Mouse (Mus musculus): ENCODE measurements around the gene Rab7.

Gene Rab7

GRCm38 (mm10) chr6:88044577-88045405 is at the start of gene Rab7:
Rab7 (minus strand) TSS chr6:88045270.
- peak; percentile 90 for DNase-seq

- no peak for DNase-seq
Observed at GRCm38 (mm10) chr6:88088971-88089370, 43.9 kb upstream of the Rab7 start.

GRCm38 (mm10) chr6:88084278-88085151 is 39.4 kb upstream of the Rab7 start, which contains the start of gene Rpn1:
Rpn1 (plus strand) TSS chr6:88084482.
- peak; percentile 98 for DNase-seq

GRCm38 (mm10) chr6:88083672-88084071 is 38.6 kb upstream of the Rab7 start:
- DNase-seq = no peak

- no peak for DNase-seq
Observed at GRCm38 (mm10) chr6:88083095-88083494, 38.0 kb upstream of the Rab7 start.

GRCm38 (mm10) chr6:88075960-88076517 is 31.0 kb upstream of the Rab7 start:
- no peak for DNase-seq

- DNase-seq = peak; percentile 93
Observed at GRCm38 (mm10) chr6:88074752-88075554, 29.9 kb upstream of the Rab7 start.

- no peak for DNase-seq
Observed at GRCm38 (mm10) chr6:88071216-88071615, 26.1 kb upstream of the Rab7 start.

- no peak for DNase-seq
Observed at GRCm38 (mm10) chr6:88070468-88070867, 25.4 kb upstream of the Rab7 start.

- DNase-seq = no peak
Observed at GRCm38 (mm10) chr6:88068739-88069138, 23.7 kb upstream of the Rab7 start.

GRCm38 (mm10) chr6:88067722-88068121 is 22.7 kb upstream of the Rab7 start:
- DNase-seq = no peak

GRCm38 (mm10) chr6:88065968-88066367 is 20.9 kb upstream of the Rab7 start:
- DNase-seq = no peak

- DNase-seq = no peak
Observed at GRCm38 (mm10) chr6:88065116-88065515, 20.0 kb upstream of the Rab7 start.

- no peak for DNase-seq
Observed at GRCm38 (mm10) chr6:88064072-88064642, 19.1 kb upstream of the Rab7 start.

- DNase-seq = no peak
Observed at GRCm38 (mm10) chr6:88062398-88062797, 17.3 kb upstream of the Rab7 start.

- DNase-seq = no peak
Observed at GRCm38 (mm10) chr6:88061406-88061805, 16.3 kb upstream of the Rab7 start.

- DNase-seq = no peak
Observed at GRCm38 (mm10) chr6:88060602-88061001, 15.5 kb upstream of the Rab7 start.

GRCm38 (mm10) chr6:88059903-88060302 is 14.8 kb upstream of the Rab7 start:
- DNase-seq = no peak

GRCm38 (mm10) chr6:88056866-88057265 is 11.8 kb upstream of the Rab7 start:
- no peak for DNase-seq

GRCm38 (mm10) chr6:88055663-88056062 is 10.6 kb upstream of the Rab7 start:
- no peak for DNase-seq

- no peak for DNase-seq
Observed at GRCm38 (mm10) chr6:88054081-88054835, 9.2 kb upstream of the Rab7 start.
